Mouse (Mus musculus) gastrocnemius, adult 18-20 months (tissue): ENCODE measurements at regions not wholly inside any gene's neighbourhood (a gene's known extent, or its start where the extent isn't known, plus 50 kb on each side); places are given as distances from the start of the nearest gene placed in this dataset.

Experiments
- DNase-seq: peaks from one replicate; pipeline ENCODE4 v3.0.0; 2021; ENCODE audit warnings: low spot score

- DNase-seq: no peak
Observed at GRCm38 (mm10) chr1:193578661-193579175, 208.6 kb upstream of the Camk1g start.

GRCm38 (mm10) chr1:193577821-193578220, 207.7 kb upstream of the Camk1g start:
- DNase-seq: no peak

GRCm38 (mm10) chr1:193575986-193576713, 206.1 kb upstream of the Camk1g start:
- DNase-seq: peak; percentile 66

GRCm38 (mm10) chr1:193572827-193573226, 202.7 kb upstream of the Camk1g start:
- no peak for DNase-seq

- no peak for DNase-seq
Observed at GRCm38 (mm10) chr1:193572411-193572810, 202.3 kb upstream of the Camk1g start.

GRCm38 (mm10) chr1:193571088-193571487, 201.0 kb upstream of the Camk1g start:
- no peak for DNase-seq

- DNase-seq: no peak
Observed at GRCm38 (mm10) chr1:193568586-193569174, 198.6 kb upstream of the Camk1g start.

- DNase-seq: no peak
Observed at GRCm38 (mm10) chr1:193567217-193567616, 197.1 kb upstream of the Camk1g start.

GRCm38 (mm10) chr1:193564225-193564624, 194.1 kb upstream of the Camk1g start:
- DNase-seq: no peak

- no peak for DNase-seq
Observed at GRCm38 (mm10) chr1:193562242-193562641, 192.1 kb upstream of the Camk1g start.

- DNase-seq: no peak
Observed at GRCm38 (mm10) chr1:193558122-193558521, 188.0 kb upstream of the Camk1g start.

- no peak for DNase-seq
Observed at GRCm38 (mm10) chr1:193554731-193555130, 184.6 kb upstream of the Camk1g start.

GRCm38 (mm10) chr1:193552348-193552747, 182.2 kb upstream of the Camk1g start:
- DNase-seq: no peak

- no peak for DNase-seq
Observed at GRCm38 (mm10) chr1:193551340-193551739, 181.2 kb upstream of the Camk1g start.

- no peak for DNase-seq
Observed at GRCm38 (mm10) chr1:193550761-193551160, 180.7 kb upstream of the Camk1g start.

GRCm38 (mm10) chr1:193547356-193547755, 177.3 kb upstream of the Camk1g start:
- DNase-seq: no peak

- DNase-seq: no peak
Observed at GRCm38 (mm10) chr1:193546044-193546432, 175.9 kb upstream of the Camk1g start.

GRCm38 (mm10) chr1:193545406-193546043, 175.4 kb upstream of the Camk1g start:
- no peak for DNase-seq

GRCm38 (mm10) chr1:193544804-193545203, 174.7 kb upstream of the Camk1g start:
- no peak for DNase-seq

- no peak for DNase-seq
Observed at GRCm38 (mm10) chr1:193543834-193544233, 173.7 kb upstream of the Camk1g start.

GRCm38 (mm10) chr1:193543284-193543683, 173.2 kb upstream of the Camk1g start:
- DNase-seq: no peak

GRCm38 (mm10) chr1:193541934-193542580, 172.0 kb upstream of the Camk1g start:
- no peak for DNase-seq
